Mouse (Mus musculus): ENCODE measurements around the gene Npas2. TPM values are rescaled to one million over a fixed set of nuclear protein-coding genes. Genes with fewer than 3 reads are reported as not detected.

Npas2 gene
- polyA plus RNA-seq, 2 experiments, result 0.11 TPM

- under 1% methylated on average over 34 of the region's 34 CpGs for WGBS (ENCODE audit: insufficient replicate concordance)
- ATAC-seq (ENCODE audit: insufficient read depth) (peak; percentile 26), DNase-seq (ENCODE audit: low read depth in 3 of 3, low spot score in 3 of 3) (no peak)
Measured at GRCm38 (mm10) chr1:39368267-39368841, 174.8 kb downstream of the Npas2 start.

GRCm38 (mm10) chr1:39370431-39370830 is 176.9 kb downstream of the Npas2 start:
- no peak for TF ChIP-seq EP300 (IDR thresholded peaks at IDR 0.05; ENCODE audit: low read depth)
- no peak for TF ChIP-seq CTCF (IDR thresholded peaks at IDR 0.05; ENCODE audit: low read depth)
- DNase-seq (ENCODE audit: low read depth in 3 of 3, low spot score in 3 of 3) (no peak), ATAC-seq (ENCODE audit: insufficient read depth) (no peak)
- Histone ChIP-seq H3K36me3 (replicated peaks; ENCODE audit: control insufficient read depth, insufficient read depth, low read depth) (peaks cover 47% of the 10 kb centered on the region), H3K4me2 (ENCODE audit: low read depth) (peak overlapping the region; percentile 89), H3K4me3 (ENCODE audit: insufficient read depth in 1 of 2, low read depth in 2 of 2, low read length in 2 of 2) (peak overlapping the region in 1 of 2 experiments; percentile 96; a peak in 1 of 4 replicates), H3K4me1 (replicated peaks; ENCODE audit: control insufficient read depth in 2 of 2, insufficient read depth in 2 of 2, low read length in 1 of 2) (peaks cover 8 to 21% of the 10 kb centered on the region in 2 experiments), H3K27ac (no peak overlapping the region; the same call in 1 of the 2 replicates), H3K9me3 (ENCODE audit: control insufficient read depth, low read length) (no peaks in the 10 kb centered on the region), H3K9ac (replicated peaks) (no peak overlapping the region; the same call in 1 of the 2 replicates), H3K27me3 (ENCODE audit: control insufficient read depth, insufficient read depth, low read length) (no peaks in the 10 kb centered on the region)
- 35% methylated on average over 6 of the region's 6 CpGs for WGBS (ENCODE audit: insufficient replicate concordance)

More at GRCm38 (mm10) chr1:39368267-39368841, 174.8 kb downstream of the Npas2 start:
- H3K36me3 ChIP-seq (replicated peaks; ENCODE audit: control insufficient read depth, insufficient read depth, low read depth), result peaks cover 44% of the 10 kb centered on the region
- H3K27ac ChIP-seq, result peak overlapping the region; percentile 70
- peak overlapping the region; percentile 89 for H3K4me2 ChIP-seq (ENCODE audit: low read depth)
- H3K9ac ChIP-seq (replicated peaks), result peak overlapping the region; percentile 98
- H3K4me1 ChIP-seq (replicated peaks; ENCODE audit: control insufficient read depth in 2 of 2, insufficient read depth in 2 of 2, low read length in 1 of 2), result peaks cover 8 to 21% of the 10 kb centered on the region in 2 experiments
- H3K4me3 ChIP-seq (ENCODE audit: insufficient read depth in 1 of 2, low read depth in 2 of 2, low read length in 2 of 2), result peak overlapping the region; percentile 96
- no peaks in the 10 kb centered on the region for H3K9me3 ChIP-seq (ENCODE audit: control insufficient read depth, low read length)
- no peaks in the 10 kb centered on the region for H3K27me3 ChIP-seq (ENCODE audit: control insufficient read depth, insufficient read depth, low read length)
- TF ChIP-seq CTCF (IDR thresholded peaks at IDR 0.05; ENCODE audit: low read depth) (no peak), EP300 (IDR thresholded peaks at IDR 0.05; ENCODE audit: low read depth) (no peak)

GRCm38 (mm10) chr1:39372220-39372843 is 178.8 kb downstream of the Npas2 start:
- no peak overlapping the region for H3K27ac ChIP-seq
- H3K9ac ChIP-seq (replicated peaks), result no peak overlapping the region
- H3K36me3 ChIP-seq (replicated peaks; ENCODE audit: control insufficient read depth, insufficient read depth, low read depth), result peaks cover 47% of the 10 kb centered on the region
- H3K4me2 ChIP-seq (ENCODE audit: low read depth), result no peak overlapping the region
- H3K4me1 ChIP-seq (replicated peaks; ENCODE audit: control insufficient read depth in 2 of 2, insufficient read depth in 2 of 2, low read length in 1 of 2), result peaks cover 7 to 16% of the 10 kb centered on the region in 2 experiments
- DNase-seq (ENCODE audit: low read depth in 3 of 3, low spot score in 3 of 3), result no peak
- no peak for TF ChIP-seq CTCF (IDR thresholded peaks at IDR 0.05; ENCODE audit: low read depth)
- TF ChIP-seq EP300 (IDR thresholded peaks at IDR 0.05; ENCODE audit: low read depth), result no peak
- 61% methylated on average over 8 of the region's 8 CpGs for WGBS (ENCODE audit: insufficient replicate concordance)
- ATAC-seq (ENCODE audit: insufficient read depth), result no peak
- H3K27me3 ChIP-seq (ENCODE audit: control insufficient read depth, insufficient read depth, low read length), result no peaks in the 10 kb centered on the region
- H3K4me3 ChIP-seq (ENCODE audit: insufficient read depth in 1 of 2, low read depth in 2 of 2, low read length in 2 of 2), result no peak overlapping the region
- H3K9me3 ChIP-seq (ENCODE audit: control insufficient read depth, low read length), result no peaks in the 10 kb centered on the region

GRCm38 (mm10) chr1:39373378-39373777 is 179.8 kb downstream of the Npas2 start:
- Histone ChIP-seq H3K9ac (replicated peaks) (no peak overlapping the region), H3K4me3 (ENCODE audit: insufficient read depth in 1 of 2, low read depth in 2 of 2, low read length in 2 of 2) (no peak overlapping the region), H3K36me3 (replicated peaks; ENCODE audit: control insufficient read depth, insufficient read depth, low read depth) (peaks cover 47% of the 10 kb centered on the region), H3K9me3 (ENCODE audit: control insufficient read depth, low read length) (no peaks in the 10 kb centered on the region), H3K4me1 (replicated peaks; ENCODE audit: control insufficient read depth in 2 of 2, insufficient read depth in 2 of 2, low read length in 1 of 2) (peaks cover 6 to 15% of the 10 kb centered on the region in 2 experiments), H3K27me3 (ENCODE audit: control insufficient read depth, insufficient read depth, low read length) (no peaks in the 10 kb centered on the region), H3K4me2 (ENCODE audit: low read depth) (no peak overlapping the region), H3K27ac (no peak overlapping the region)
- DNase-seq (ENCODE audit: low read depth in 3 of 3, low spot score in 3 of 3), result no peak
- TF ChIP-seq EP300 (IDR thresholded peaks at IDR 0.05; ENCODE audit: low read depth) (no peak), CTCF (IDR thresholded peaks at IDR 0.05; ENCODE audit: low read depth) (no peak)
- 62% methylated on average over 4 of the region's 4 CpGs for WGBS (ENCODE audit: insufficient replicate concordance)
- ATAC-seq (ENCODE audit: insufficient read depth), result no peak

GRCm38 (mm10) chr1:39374231-39374809 is 180.8 kb downstream of the Npas2 start:
- no peak overlapping the region for H3K4me3 ChIP-seq (ENCODE audit: insufficient read depth in 1 of 2, low read depth in 2 of 2, low read length in 2 of 2)
- ATAC-seq (ENCODE audit: insufficient read depth) (no peak; the same call in 1 of the 2 replicates), DNase-seq (ENCODE audit: low read depth in 3 of 3, low spot score in 3 of 3) (no peak)
- 72% methylated on average over 5 of the region's 5 CpGs for WGBS (ENCODE audit: insufficient replicate concordance)
- H3K9ac ChIP-seq (replicated peaks), result no peak overlapping the region
- no peaks in the 10 kb centered on the region for H3K9me3 ChIP-seq (ENCODE audit: control insufficient read depth, low read length)
- no peak overlapping the region for H3K4me2 ChIP-seq (ENCODE audit: low read depth)
- H3K4me1 ChIP-seq (replicated peaks; ENCODE audit: control insufficient read depth in 2 of 2, insufficient read depth in 2 of 2, low read length in 1 of 2), result peaks cover 4 to 12% of the 10 kb centered on the region in 2 experiments
- H3K27me3 ChIP-seq (ENCODE audit: control insufficient read depth, insufficient read depth, low read length), result no peaks in the 10 kb centered on the region
- H3K36me3 ChIP-seq (replicated peaks; ENCODE audit: control insufficient read depth, insufficient read depth, low read depth), result peaks cover 42% of the 10 kb centered on the region
- H3K27ac ChIP-seq, result no peak overlapping the region
- no peak for TF ChIP-seq CTCF (IDR thresholded peaks at IDR 0.05; ENCODE audit: low read depth)
- TF ChIP-seq EP300 (IDR thresholded peaks at IDR 0.05; ENCODE audit: low read depth), result no peak
